Comparison of ENCODE assay signal across 9 mouse cellular contexts in genomic region chrX:162087291-162087690, GRCm38 (mm10).
DNase-seq lines count a peak whose midpoint lies in the region; ATAC-seq lines count a peak whose summit lies in the region.
"Had no signal": no experiment of that assay in that cellular context is flagged by ENCODE, and none has a peak within 500 bp of the region (broad histone marks: within the 10 kb centered on the region; RNA-seq: fewer than 3 reads in every experiment).

No protein-coding gene starts in this region.

- peak; percentile 79; the same call in 1 of the 2 replicates for ATAC-seq in neural tube, embryonic 12.5 days (ENCODE audit: low FRiP score, low read depth)
- peak; percentile 90 for ATAC-seq in forebrain, embryonic 11.5 days (replicated peaks; ENCODE audit: low FRiP score)

- no peak for DNase-seq in neural tube, embryonic 10.5 days (ENCODE audit: extremely low spot score, low spot score)
- DNase-seq in forebrain, embryonic 11.5 days (ENCODE audit: low spot score) = peak; percentile 50
- DNase-seq in left cerebral cortex, postnatal 4 days = peak; percentile 75
- peak; percentile 2 for DNase-seq in testis, postnatal 14 days (ENCODE audit: low spot score)
- no peak for DNase-seq in kidney, adult 11 months
- DNase-seq in lung, adult 18-20 months = no peak
- DNase-seq in spleen, postnatal 10 days (ENCODE audit: low spot score in 2 of 2) = no peak
- DNase-seq: kidney, postnatal 25 days had no signal

- H3K27me3 ChIP-seq in neural tube, embryonic 12.5 days (replicated peaks) = no peaks in the 10 kb centered on the region
- peaks cover 8% of the 10 kb centered on the region; the same call in 1 of the 2 replicates for H3K27me3 ChIP-seq in forebrain, embryonic 11.5 days (ENCODE audit: control insufficient read depth, insufficient read depth, low read length)

- no peak overlapping the region for H3K9ac ChIP-seq in neural tube, embryonic 12.5 days
- no peak overlapping the region for H3K9ac ChIP-seq in forebrain, embryonic 11.5 days (ENCODE audit: low read length)

- intact Hi-C loops in left cerebral cortex, postnatal 4 days (cut with DNase I) = no loop called here

- H3K9me3 ChIP-seq in neural tube, embryonic 12.5 days = no peaks in the 10 kb centered on the region
- H3K9me3 ChIP-seq in forebrain, embryonic 11.5 days (ENCODE audit: control insufficient read depth, low read length) = no peaks in the 10 kb centered on the region

- H3K36me3 ChIP-seq in neural tube, embryonic 12.5 days = no peaks in the 10 kb centered on the region
- H3K36me3 ChIP-seq in forebrain, embryonic 11.5 days (ENCODE audit: control insufficient read depth, insufficient read depth, low read length) = no peaks in the 10 kb centered on the region

- 69% methylated on average over 4 of the region's 4 CpGs for WGBS in neural tube, embryonic 12.5 days
- 41% methylated on average over 4 of the region's 4 CpGs for WGBS in forebrain, embryonic 11.5 days

- no peak overlapping the region for H3K4me2 ChIP-seq in neural tube, embryonic 12.5 days (replicated peaks)
- H3K4me2 ChIP-seq in forebrain, embryonic 11.5 days (ENCODE audit: low read depth, low read length, severe bottlenecking) = no peak overlapping the region

- no peak overlapping the region for H3K4me3 ChIP-seq in neural tube, embryonic 12.5 days
- no peak overlapping the region for H3K4me3 ChIP-seq in forebrain, embryonic 11.5 days (ENCODE audit: low read depth, low read length)

- no peak overlapping the region for H3K27ac ChIP-seq in neural tube, embryonic 12.5 days
- no peak overlapping the region for H3K27ac ChIP-seq in forebrain, embryonic 11.5 days (ENCODE audit: low read depth, low read length)

- no peaks in the 10 kb centered on the region for H3K4me1 ChIP-seq in neural tube, embryonic 12.5 days
- no peaks in the 10 kb centered on the region for H3K4me1 ChIP-seq in forebrain, embryonic 11.5 days (replicated peaks; ENCODE audit: control insufficient read depth, insufficient read depth, low read length)

Comparison
In these comparisons a context has a peak if more than half of its experiments do, and no peak if none do; other contexts are left out.
1. DNase-seq: peak in forebrain, embryonic 11.5 days (single experiment), left cerebral cortex, postnatal 4 days (single experiment) and testis, postnatal 14 days (single experiment); none in neural tube, embryonic 10.5 days (single experiment), kidney, adult 11 months (single experiment), lung, adult 18-20 months (0 of 2) and spleen, postnatal 10 days (0 of 2).